Mouse (Mus musculus): ENCODE results near the gene Aldh1l1.
A peak's percentile ranks its signal among the peaks of the same experiment; 100 is the strongest.

The Aldh1l1 gene

GRCm38 (mm10) chr6:90590707-90591106 lies 104.5 kb downstream of the Aldh1l1 start:
- DNase-seq (ENCODE audit: low read depth, low spot score), result no peak

- DNase-seq (ENCODE audit: low read depth, low spot score), result no peak
These were observed 108.7 kb downstream of the Aldh1l1 start for GRCm38 (mm10) chr6:90594972-90595371.

- DNase-seq (ENCODE audit: low read depth, low spot score), result no peak
These were observed 110.8 kb downstream of the Aldh1l1 start for GRCm38 (mm10) chr6:90597060-90597459.

GRCm38 (mm10) chr6:90597592-90597991 lies 111.4 kb downstream of the Aldh1l1 start:
- DNase-seq (ENCODE audit: low read depth, low spot score), result no peak

- no peak for DNase-seq (ENCODE audit: low read depth, low spot score)
These were observed 112.0 kb downstream of the Aldh1l1 start for GRCm38 (mm10) chr6:90598197-90598596.

GRCm38 (mm10) chr6:90600351-90600750 lies 114.1 kb downstream of the Aldh1l1 start:
- DNase-seq (ENCODE audit: low read depth, low spot score), result no peak

GRCm38 (mm10) chr6:90601736-90602135 lies 115.5 kb downstream of the Aldh1l1 start:
- no peak for DNase-seq (ENCODE audit: low read depth, low spot score)

- DNase-seq (ENCODE audit: low read depth, low spot score), result no peak
These were observed 116.1 kb downstream of the Aldh1l1 start for GRCm38 (mm10) chr6:90602304-90602703.

- no peak for DNase-seq (ENCODE audit: low read depth, low spot score)
These were observed 116.9 kb downstream of the Aldh1l1 start for GRCm38 (mm10) chr6:90603126-90603525.

- DNase-seq (ENCODE audit: low read depth, low spot score), result no peak
These were observed 117.9 kb downstream of the Aldh1l1 start for GRCm38 (mm10) chr6:90604130-90604529.

- peak; percentile 79 for DNase-seq (ENCODE audit: low read depth, low spot score)
These were observed 118.5 kb downstream of the Aldh1l1 start, which contains the start of gene Slc41a3 for GRCm38 (mm10) chr6:90604533-90605297. Gene Slc41a3, plus strand, starts transcription at chr6:90604725.

GRCm38 (mm10) chr6:90605298-90605665 lies 119.1 kb downstream of the Aldh1l1 start:
- no peak for DNase-seq (ENCODE audit: low read depth, low spot score)

GRCm38 (mm10) chr6:90606538-90606937 lies 120.3 kb downstream of the Aldh1l1 start:
- DNase-seq (ENCODE audit: low read depth, low spot score), result peak; percentile 88

GRCm38 (mm10) chr6:90607196-90607595 lies 121.0 kb downstream of the Aldh1l1 start:
- DNase-seq (ENCODE audit: low read depth, low spot score), result peak; percentile 78

- DNase-seq (ENCODE audit: low read depth, low spot score), result peak; percentile 50
These were observed 122.0 kb downstream of the Aldh1l1 start for GRCm38 (mm10) chr6:90608186-90608585.

GRCm38 (mm10) chr6:90610248-90610647 lies 124.0 kb downstream of the Aldh1l1 start:
- DNase-seq (ENCODE audit: low read depth, low spot score), result no peak

GRCm38 (mm10) chr6:90613277-90613676 lies 127.0 kb downstream of the Aldh1l1 start:
- DNase-seq (ENCODE audit: low read depth, low spot score), result no peak

- DNase-seq (ENCODE audit: low read depth, low spot score), result no peak
These were observed 129.1 kb downstream of the Aldh1l1 start for GRCm38 (mm10) chr6:90615362-90615761.

GRCm38 (mm10) chr6:90615991-90616390 lies 129.8 kb downstream of the Aldh1l1 start:
- no peak for DNase-seq (ENCODE audit: low read depth, low spot score)

GRCm38 (mm10) chr6:90616481-90616880 lies 130.3 kb downstream of the Aldh1l1 start:
- no peak for DNase-seq (ENCODE audit: low read depth, low spot score)

- DNase-seq (ENCODE audit: low read depth, low spot score), result no peak
These were observed 132.0 kb downstream of the Aldh1l1 start for GRCm38 (mm10) chr6:90618274-90618673.

GRCm38 (mm10) chr6:90618821-90619636 lies 132.8 kb downstream of the Aldh1l1 start:
- DNase-seq (ENCODE audit: low read depth, low spot score), result no peak

GRCm38 (mm10) chr6:90619936-90620335 lies 133.7 kb downstream of the Aldh1l1 start:
- DNase-seq (ENCODE audit: low read depth, low spot score), result no peak

All from ES-CJ7 (cell line).